Mouse (Mus musculus) stomach, postnatal 0 days (tissue): Measurements from ENCODE around the gene Gm28305.

ENCODE experiments used
- CTCF ChIP-seq: IDR thresholded peaks from 2 replicates; pipeline ENCODE4 v1.5.1; 2016; ENCODE audit warnings: antibody characterized with exemption, low read depth, mild to moderate bottlenecking, moderate library complexity
- EP300 ChIP-seq: optimal IDR thresholded peaks from 2 replicates; pipeline ENCODE3; 2016; ENCODE audit warnings: antibody characterized with exemption

- TF ChIP-seq CTCF (no peak), EP300 (no peak)
Observed at GRCm38 (mm10) chr9:104109151-104109550, 68.7 kb downstream of the Gm28305 start.
